Mouse (Mus musculus): Measurements from ENCODE around the gene Ifnb1. TPM values are rescaled to one million over a fixed set of nuclear protein-coding genes. Genes with fewer than 3 reads are reported as not detected.
"Not testable (repeated sequence)": the region's sequence is repeated elsewhere in the genome, so short reads cannot be mapped to it uniquely, and the experiment has no call there.

Gene Ifnb1
- not detected in 2 replicates for polyA plus RNA-seq (2015; fragmentation: Nextera tagmentation; extraction: Ambion mirVana)

- no peak for DNase-seq (ENCODE audit: low spot score)
- 90% methylated on average over 4 of the region's 4 CpGs for WGBS
Observed at GRCm38 (mm10) chr4:88522674-88523073, at the start of gene Ifnb1. TSS of gene Ifnb1 (minus strand) at chr4:88522774.

GRCm38 (mm10) chr4:88571698-88572097 lies 49.1 kb upstream of the Ifnb1 start, which contains the start of gene Ifna14:
TSS of gene Ifna14 (minus strand) at chr4:88571798.
- Histone ChIP-seq H3K27me3 (ENCODE audit: control insufficient read depth, insufficient read depth, low read length) (no peaks in the 10 kb centered on the region), H3K36me3 (ENCODE audit: control insufficient read depth, insufficient read depth, low read length) (no peaks in the 10 kb centered on the region), H3K9me3 (ENCODE audit: control insufficient read depth, low read length) (no peaks in the 10 kb centered on the region), H3K9ac (ENCODE audit: low read length) (no peak within 1 kb of the TSS), H3K4me2 (replicated peaks; ENCODE audit: low read depth) (no peak within 1 kb of the TSS), H3K4me3 (ENCODE audit: low read depth, low read length) (no peak within 1 kb of the TSS), H3K27ac (replicated peaks) (no peak within 1 kb of the TSS), H3K4me1 (replicated peaks; ENCODE audit: control insufficient read depth, insufficient read depth) (no peaks in the 10 kb centered on the region)
- 83% methylated on average over 1 of the region's 1 CpGs for WGBS
- no peak for DNase-seq (ENCODE audit: low spot score)
- TF ChIP-seq EP300 (optimal IDR thresholded peaks at IDR 0.05) (no peak), CTCF (IDR thresholded peaks at IDR 0.05; ENCODE audit: low read depth) (no peak)
- ATAC-seq (ENCODE audit: low FRiP score, low TSS enrichment): no peak

More at GRCm38 (mm10) chr4:88522674-88523073, at the start of gene Ifnb1:
- no peak within 1 kb of the TSS for H3K9ac ChIP-seq (ENCODE audit: low read length)
- no peaks in the 10 kb centered on the region for H3K4me1 ChIP-seq (replicated peaks; ENCODE audit: control insufficient read depth, insufficient read depth)
- H3K27me3 ChIP-seq (ENCODE audit: control insufficient read depth, insufficient read depth, low read length): no peaks in the 10 kb centered on the region
- no peak within 1 kb of the TSS for H3K4me2 ChIP-seq (replicated peaks; ENCODE audit: low read depth)
- H3K4me3 ChIP-seq (ENCODE audit: low read depth, low read length): no peak within 1 kb of the TSS
- TF ChIP-seq EP300 (optimal IDR thresholded peaks at IDR 0.05) (no peak), CTCF (IDR thresholded peaks at IDR 0.05; ENCODE audit: low read depth) (no peak)
- H3K27ac ChIP-seq (replicated peaks): no peak within 1 kb of the TSS
- ATAC-seq (ENCODE audit: low FRiP score, low TSS enrichment): no peak
- H3K36me3 ChIP-seq (ENCODE audit: control insufficient read depth, insufficient read depth, low read length): no peaks in the 10 kb centered on the region
- no peaks in the 10 kb centered on the region for H3K9me3 ChIP-seq (ENCODE audit: control insufficient read depth, low read length)

- ATAC-seq (ENCODE audit: low FRiP score, low TSS enrichment): no peak
- Histone ChIP-seq H3K9me3 (ENCODE audit: control insufficient read depth, low read length) (no peaks in the 10 kb centered on the region), H3K4me3 (ENCODE audit: low read depth, low read length) (no peak overlapping the region), H3K27ac (replicated peaks) (no peak overlapping the region), H3K27me3 (ENCODE audit: control insufficient read depth, insufficient read depth, low read length) (no peaks in the 10 kb centered on the region), H3K9ac (ENCODE audit: low read length) (no peak overlapping the region), H3K4me2 (replicated peaks; ENCODE audit: low read depth) (no peak overlapping the region), H3K4me1 (replicated peaks; ENCODE audit: control insufficient read depth, insufficient read depth) (no peaks in the 10 kb centered on the region), H3K36me3 (ENCODE audit: control insufficient read depth, insufficient read depth, low read length) (no peaks in the 10 kb centered on the region)
- TF ChIP-seq CTCF (IDR thresholded peaks at IDR 0.05; ENCODE audit: low read depth) (no peak), EP300 (optimal IDR thresholded peaks at IDR 0.05) (no peak)
- WGBS: 94% methylated on average over 1 of the region's 1 CpGs
- DNase-seq (ENCODE audit: low spot score): no peak
Observed at GRCm38 (mm10) chr4:88561791-88562190, 39.2 kb upstream of the Ifnb1 start.

GRCm38 (mm10) chr4:88558145-88558544 lies 35.6 kb upstream of the Ifnb1 start, which contains the start of gene Ifna15:
TSS of gene Ifna15 (minus strand) at chr4:88558245.
- DNase-seq (ENCODE audit: low spot score); H3K4me3 ChIP-seq (ENCODE audit: low read depth, low read length); ATAC-seq (ENCODE audit: low FRiP score, low TSS enrichment); H3K9ac ChIP-seq (ENCODE audit: low read length); H3K4me2 ChIP-seq (replicated peaks; ENCODE audit: low read depth); H3K9me3 ChIP-seq (ENCODE audit: control insufficient read depth, low read length); H3K4me1 ChIP-seq (replicated peaks; ENCODE audit: control insufficient read depth, insufficient read depth); H3K36me3 ChIP-seq (ENCODE audit: control insufficient read depth, insufficient read depth, low read length); H3K27ac ChIP-seq (replicated peaks); H3K27me3 ChIP-seq (ENCODE audit: control insufficient read depth, insufficient read depth, low read length): not testable (repeated sequence)

DNA sequence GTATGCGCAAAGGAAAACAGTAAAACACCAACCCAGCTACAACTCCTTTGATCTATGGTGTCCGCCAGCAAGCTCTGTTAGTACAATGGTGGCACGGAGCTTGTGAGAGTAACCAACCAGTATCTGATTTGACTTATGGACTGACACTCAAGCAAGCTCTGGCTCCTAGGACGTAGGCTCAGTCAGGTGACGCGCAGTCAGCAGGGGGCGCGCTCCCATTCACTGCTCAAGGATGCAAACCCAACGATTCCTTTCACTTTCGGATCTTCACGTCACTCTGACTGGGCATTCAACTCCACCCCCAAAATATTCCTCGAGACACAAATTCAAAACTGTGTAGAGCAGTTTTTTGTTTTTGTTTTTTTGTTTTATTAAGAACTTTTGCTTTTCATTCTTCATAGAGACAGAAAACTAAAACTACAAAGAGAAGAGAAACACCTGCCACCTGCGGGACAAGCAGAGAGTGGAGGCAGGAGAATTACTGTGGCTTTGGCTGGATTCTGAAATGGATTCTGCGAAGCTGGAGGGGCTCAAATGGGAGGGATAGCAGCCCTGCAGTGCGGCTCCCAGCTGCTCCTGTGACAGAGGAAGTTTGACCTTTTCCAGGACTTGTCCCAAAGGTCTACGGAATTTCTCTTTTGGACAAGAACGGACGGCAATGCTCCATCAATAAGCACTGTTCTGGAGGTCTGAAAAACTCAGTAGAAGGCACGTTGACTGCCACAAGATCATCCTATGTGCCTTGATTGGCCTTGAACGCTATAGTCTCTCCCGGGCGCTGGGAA lies 27.8 kb upstream of the Ifnb1 start:
- ATAC-seq (ENCODE audit: low FRiP score, low TSS enrichment): peak; percentile 90
- no peak overlapping the region for H3K27ac ChIP-seq (replicated peaks)
- no peaks in the 10 kb centered on the region for H3K27me3 ChIP-seq (ENCODE audit: control insufficient read depth, insufficient read depth, low read length)
- no peaks in the 10 kb centered on the region for H3K9me3 ChIP-seq (ENCODE audit: control insufficient read depth, low read length)
- no peaks in the 10 kb centered on the region for H3K36me3 ChIP-seq (ENCODE audit: control insufficient read depth, insufficient read depth, low read length)
- 25% methylated on average over 22 of the region's 22 CpGs for WGBS
- DNase-seq (ENCODE audit: low spot score): peak; percentile 92
- no peaks in the 10 kb centered on the region for H3K4me1 ChIP-seq (replicated peaks; ENCODE audit: control insufficient read depth, insufficient read depth)
- H3K4me2 ChIP-seq (replicated peaks; ENCODE audit: low read depth): peak overlapping the region; percentile 70
- TF ChIP-seq EP300 (optimal IDR thresholded peaks at IDR 0.05) (no peak), CTCF (IDR thresholded peaks at IDR 0.05; ENCODE audit: low read depth) (peak; percentile 92)
- peak overlapping the region; percentile 33 for H3K4me3 ChIP-seq (ENCODE audit: low read depth, low read length)
- peak overlapping the region; percentile 50 for H3K9ac ChIP-seq (ENCODE audit: low read length)

DNA sequence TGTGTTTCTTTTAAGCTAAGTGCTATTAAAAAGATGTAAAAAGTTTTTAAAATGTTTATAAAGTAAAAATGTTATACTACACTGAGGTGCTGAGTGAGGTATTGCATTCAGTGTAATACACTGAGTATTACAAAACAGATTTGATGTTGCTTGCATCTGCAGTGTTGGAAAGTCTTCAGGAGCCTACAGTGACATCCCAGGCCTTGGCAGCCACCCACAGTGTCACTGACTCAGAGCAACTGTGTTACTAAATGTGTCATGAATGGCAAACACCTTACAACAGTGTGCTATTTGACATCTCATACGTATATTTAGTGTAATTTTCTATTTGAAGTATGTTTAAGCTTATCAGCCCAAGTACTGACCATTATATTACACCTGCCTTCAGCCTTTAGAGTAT lies 25.4 kb upstream of the Ifnb1 start:
- WGBS: 54% methylated on average over 1 of the region's 1 CpGs
- no peak for ATAC-seq (ENCODE audit: low FRiP score, low TSS enrichment)
- no peaks in the 10 kb centered on the region for H3K9me3 ChIP-seq (ENCODE audit: control insufficient read depth, low read length)
- no peak overlapping the region for H3K4me3 ChIP-seq (ENCODE audit: low read depth, low read length)
- H3K27me3 ChIP-seq (ENCODE audit: control insufficient read depth, insufficient read depth, low read length): no peaks in the 10 kb centered on the region
- no peak overlapping the region for H3K27ac ChIP-seq (replicated peaks)
- no peaks in the 10 kb centered on the region for H3K4me1 ChIP-seq (replicated peaks; ENCODE audit: control insufficient read depth, insufficient read depth)
- H3K9ac ChIP-seq (ENCODE audit: low read length): no peak overlapping the region
- H3K36me3 ChIP-seq (ENCODE audit: control insufficient read depth, insufficient read depth, low read length): no peaks in the 10 kb centered on the region
- no peak for DNase-seq (ENCODE audit: low spot score)
- TF ChIP-seq EP300 (optimal IDR thresholded peaks at IDR 0.05): no peak
- TF ChIP-seq CTCF (IDR thresholded peaks at IDR 0.05; ENCODE audit: low read depth): no peak
- H3K4me2 ChIP-seq (replicated peaks; ENCODE audit: low read depth): no peak overlapping the region
